Mouse (Mus musculus) intestine, postnatal 0 days (tissue): Measurements from ENCODE around the gene Pank4. TPM values are rescaled to one million over a fixed set of nuclear protein-coding genes. Genes with fewer than 3 reads are reported as not detected.

Experiments used
- ATAC-seq: fragments of 200-750 bp; cut with Nextera tagmentation; 2 replicates; pipeline ENCODE4 v1.8.0; 2017; ENCODE audit warnings: mild to moderate bottlenecking, moderate TSS enrichment, moderate library complexity
- H3K27ac ChIP-seq: fragments of 300-500 bp; sonication (generic); 2 replicates; pipeline ENCODE4 v1.5.1; 2014; ENCODE audit warnings: mild to moderate bottlenecking, low read depth, low read length, moderate library complexity
- H3K27me3 ChIP-seq: fragments of 300-500 bp; sonication (generic); replicated peaks from 2 replicates; pipeline ENCODE4 v1.6.1; 2014; ENCODE audit warnings: low read length, mixed read lengths; ENCODE audit not compliant: control insufficient read depth, insufficient read depth
- H3K36me3 ChIP-seq: fragments of 300-500 bp; sonication (generic); 2 replicates; pipeline ENCODE4 v1.6.1; 2014; ENCODE audit warnings: mild to moderate bottlenecking, moderate library complexity; ENCODE audit not compliant: control insufficient read depth, insufficient read depth
- H3K4me1 ChIP-seq: fragments of 300-500 bp; sonication (generic); replicated peaks from 2 replicates; pipeline ENCODE4 v1.6.1; 2014; ENCODE audit warnings: antibody characterized with exemption, low read length, mixed read lengths; ENCODE audit not compliant: control insufficient read depth, insufficient read depth
- H3K4me2 ChIP-seq: fragments of 300-500 bp; sonication (generic); replicated peaks from 2 replicates; pipeline ENCODE4 v1.6.1; 2014; ENCODE audit warnings: low read depth, mild to moderate bottlenecking, moderate library complexity
- H3K4me3 ChIP-seq: fragments of 300-500 bp; sonication (generic); 2 replicates; pipeline ENCODE4 v1.5.1; 2014; ENCODE audit warnings: low read depth, low read length
- H3K9ac ChIP-seq: fragments of 300-500 bp; sonication (generic); 2 replicates; pipeline ENCODE4 v1.6.1; 2014; ENCODE audit warnings: mild to moderate bottlenecking, low read depth, low read length
- H3K9me3 ChIP-seq: fragments of 300-500 bp; sonication (generic); 2 replicates; pipeline ENCODE4 v1.6.1; 2016; ENCODE audit warnings: mixed run types; ENCODE audit not compliant: control insufficient read depth
- CTCF ChIP-seq: sonication (generic); IDR thresholded peaks from 2 replicates; pipeline ENCODE4 v1.5.1; 2016; ENCODE audit warnings: low read depth, mild to moderate bottlenecking, control low read depth, antibody characterized with exemption, moderate library complexity
- WGBS: fragments of 180-500 bp; shearing (Covaris S2); extraction: QIAGEN DNeasy Blood & Tissue Kit; methylation state at CpG from one replicate; pipeline ENCODE4 v1.1.7; 2014; 5-methylcytosine and 5-hydroxymethylcytosine counted together
- polyA plus RNA-seq: library from polyadenylated mRNA; unstranded; fragments of >200 nt; fragmentation: Nextera tagmentation; extraction: Ambion mirVana; gene quantifications from 2 replicates; pipeline ENCODE4 v1.2.1, GENCODE M21; 2015

Pank4 gene
- polyA plus RNA-seq, 1 experiment from 2014 or later: 10.9 TPM

DNA sequence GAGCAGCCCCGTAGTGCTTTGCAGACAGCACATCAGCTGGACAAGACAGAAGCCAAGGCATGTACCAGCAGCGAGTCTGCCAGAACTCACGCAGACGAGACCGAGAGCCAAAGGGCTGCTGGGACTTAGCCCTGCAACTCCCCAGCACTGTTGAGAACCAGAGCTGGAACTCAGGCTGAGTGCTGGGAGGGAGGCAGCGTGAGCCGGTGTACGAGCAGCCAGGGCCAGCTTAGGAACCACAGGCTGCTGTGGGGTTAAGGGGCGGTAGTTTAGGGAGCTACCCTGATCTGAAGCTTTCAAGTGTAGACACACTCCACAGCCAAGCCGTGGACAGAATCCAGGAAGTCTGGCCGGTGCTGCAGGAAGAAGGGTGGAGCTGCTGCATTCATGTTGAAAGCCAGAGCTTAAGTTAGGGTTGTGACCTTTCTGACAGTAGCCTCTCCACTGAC, 10.3 kb downstream of the Pank4 start:
- H3K4me2 ChIP-seq: no peak overlapping the region
- H3K27ac ChIP-seq: no peak overlapping the region
- H3K36me3 ChIP-seq: peaks cover 99% of the 10 kb centered on the region
- H3K4me3 ChIP-seq: no peak overlapping the region
- no peaks in the 10 kb centered on the region for H3K27me3 ChIP-seq
- WGBS: 80% methylated on average over 11 of the region's 11 CpGs
- H3K4me1 ChIP-seq: no peaks in the 10 kb centered on the region
- no peaks in the 10 kb centered on the region for H3K9me3 ChIP-seq
- no peak for TF ChIP-seq CTCF
- no peak overlapping the region for H3K9ac ChIP-seq
- ATAC-seq: no peak

DNA sequence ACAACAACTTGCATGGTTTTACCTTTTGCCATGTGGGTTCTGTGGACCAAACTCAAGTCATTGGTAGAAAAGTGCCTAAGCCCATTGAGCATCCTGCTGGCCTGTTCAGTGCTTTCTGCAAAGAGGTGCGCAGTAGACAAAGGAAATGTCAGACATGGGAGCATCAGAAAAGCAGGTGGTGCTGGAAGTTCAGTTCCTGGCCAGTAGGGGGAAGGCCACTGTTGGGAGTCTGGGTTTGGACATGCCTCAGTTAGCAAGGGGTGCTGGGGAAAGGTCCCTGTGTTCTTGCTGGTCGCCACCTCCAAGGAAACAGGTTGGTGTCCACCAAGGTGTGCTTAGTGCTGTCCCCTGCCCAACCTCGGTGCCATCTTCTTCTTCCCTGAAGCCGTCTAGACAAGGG, 16.2 kb downstream of the Pank4 start:
- peak; percentile 67 for TF ChIP-seq CTCF
- Histone ChIP-seq H3K27me3 (no peaks in the 10 kb centered on the region), H3K4me1 (0 out of 2 replicates have a peak, but pooled peaks cover 2% of the 10 kb centered on the region), H3K36me3 (peaks cover 68% of the 10 kb centered on the region), H3K27ac (no peak overlapping the region), H3K9ac (no peak overlapping the region), H3K9me3 (no peaks in the 10 kb centered on the region), H3K4me2 (no peak overlapping the region), H3K4me3 (no peak overlapping the region)
- WGBS: 92% methylated on average over 4 of the region's 4 CpGs
- no peak for ATAC-seq

DNA sequence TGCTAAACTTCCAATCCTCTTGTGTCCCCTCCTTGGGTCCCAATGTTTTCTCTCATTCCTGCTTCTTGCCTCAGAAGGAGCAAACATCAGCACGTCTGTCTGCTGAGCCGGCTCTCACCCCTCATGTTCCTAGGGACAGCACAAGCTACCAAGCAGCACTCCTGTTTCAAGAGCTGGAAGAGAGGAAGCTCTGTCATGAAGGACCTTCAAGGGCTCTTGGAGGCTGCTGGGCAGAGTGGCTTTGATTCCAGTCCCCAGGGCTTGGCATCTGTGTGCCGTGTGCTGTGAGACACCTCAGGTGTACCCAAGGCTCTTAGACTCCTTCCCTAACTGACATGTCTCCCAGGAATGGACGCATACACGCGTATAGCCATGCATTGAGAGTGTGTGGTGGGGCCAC, 17.2 kb downstream of the Pank4 start:
- Histone ChIP-seq H3K4me3 (no peak overlapping the region), H3K4me1 (0 out of 2 replicates have a peak, but pooled peaks cover 2% of the 10 kb centered on the region), H3K36me3 (peaks cover 59% of the 10 kb centered on the region), H3K9me3 (no peaks in the 10 kb centered on the region), H3K27me3 (no peaks in the 10 kb centered on the region), H3K9ac (no peak overlapping the region), H3K4me2 (no peak overlapping the region), H3K27ac (no peak overlapping the region)
- 84% methylated on average over 6 of the region's 6 CpGs for WGBS
- TF ChIP-seq CTCF: no peak
- ATAC-seq: no peak

GRCm38 (mm10) chr4:154981530-154981929, 17.6 kb downstream of the Pank4 start:
- Histone ChIP-seq H3K4me3 (no peak overlapping the region), H3K36me3 (peaks cover 54% of the 10 kb centered on the region), H3K4me2 (no peak overlapping the region), H3K27me3 (no peaks in the 10 kb centered on the region), H3K9ac (no peak overlapping the region), H3K9me3 (no peaks in the 10 kb centered on the region), H3K27ac (no peak overlapping the region), H3K4me1 (0 out of 2 replicates have a peak, but pooled peaks cover 2% of the 10 kb centered on the region)
- TF ChIP-seq CTCF: peak; percentile 90
- WGBS: 37% methylated on average over 7 of the region's 7 CpGs
- peak; percentile 53 for ATAC-seq

GRCm38 (mm10) chr4:154982247-154983120, 18.6 kb downstream of the Pank4 start:
- TF ChIP-seq CTCF: no peak
- peak; percentile 26; the same call in 1 of the 2 replicates for ATAC-seq
- Histone ChIP-seq H3K27me3 (no peaks in the 10 kb centered on the region), H3K36me3 (peaks cover 50% of the 10 kb centered on the region), H3K4me1 (0 out of 2 replicates have a peak, but pooled peaks cover 2% of the 10 kb centered on the region), H3K9me3 (no peaks in the 10 kb centered on the region), H3K4me2 (no peak overlapping the region), H3K27ac (peak overlapping the region; percentile 4; the same call in 1 of the 2 replicates), H3K4me3 (no peak overlapping the region), H3K9ac (no peak overlapping the region)
- WGBS: 63% methylated on average over 19 of the region's 19 CpGs

GRCm38 (mm10) chr4:154983767-154984166, 19.8 kb downstream of the Pank4 start:
- no peak overlapping the region for H3K9ac ChIP-seq
- 25% methylated on average over 24 of the region's 24 CpGs for WGBS
- no peak for ATAC-seq
- no peak overlapping the region for H3K4me3 ChIP-seq
- H3K4me1 ChIP-seq: 0 out of 2 replicates have a peak, but pooled peaks cover 2% of the 10 kb centered on the region
- no peak overlapping the region for H3K4me2 ChIP-seq
- no peak overlapping the region for H3K27ac ChIP-seq
- TF ChIP-seq CTCF: no peak
- peaks cover 37% of the 10 kb centered on the region; the same call in 1 of the 2 replicates for H3K36me3 ChIP-seq
- H3K27me3 ChIP-seq: no peaks in the 10 kb centered on the region
- no peaks in the 10 kb centered on the region for H3K9me3 ChIP-seq
